Mouse (Mus musculus): ENCODE results near the gene Cer1. TPM values are rescaled to one million over a fixed set of nuclear protein-coding genes. Genes with fewer than 3 reads are reported as not detected.

Gene Cer1
- total RNA-seq, 2 experiments from 2014 or later: 0.28 TPM; not detected in 1

Other genes starting within 250 kb of the Cer1 start
- gene Nfib, start 179.4 kb downstream of the Cer1 start, total RNA-seq (2021): 100 to 1,000 TPM; 216 to 233 TPM
- 10 to 100 TPM; 42.6 to 47.0 TPM for gene Zdhhc21, start 25.2 kb downstream of the Cer1 start, total RNA-seq (2021)
- gene Frem1, start 167.2 kb upstream of the Cer1 start, total RNA-seq (2021): 1 to 10 TPM; 3.6 to 4.0 TPM